Mouse (Mus musculus) frontal cortex, adult (tissue): ENCODE measurements around the gene Ccer2.
A peak's percentile ranks its signal among the peaks of the same experiment; 100 is the strongest.

Source experiments
- ATAC-seq: cut with Nextera tagmentation; 2 replicates; pipeline ENCODE4 v1.9.2; 2017; ENCODE audit warnings: mild to moderate bottlenecking, moderate library complexity, mixed read lengths; ENCODE audit not compliant: low TSS enrichment

The Ccer2 gene

GRCm38 (mm10) chr7:28756079-28756478, at the start of gene Ccer2:
Ccer2 (plus strand) TSS chr7:28756174.
- ATAC-seq, result peak; percentile 43; the same call in 1 of the 2 replicates

DNA sequence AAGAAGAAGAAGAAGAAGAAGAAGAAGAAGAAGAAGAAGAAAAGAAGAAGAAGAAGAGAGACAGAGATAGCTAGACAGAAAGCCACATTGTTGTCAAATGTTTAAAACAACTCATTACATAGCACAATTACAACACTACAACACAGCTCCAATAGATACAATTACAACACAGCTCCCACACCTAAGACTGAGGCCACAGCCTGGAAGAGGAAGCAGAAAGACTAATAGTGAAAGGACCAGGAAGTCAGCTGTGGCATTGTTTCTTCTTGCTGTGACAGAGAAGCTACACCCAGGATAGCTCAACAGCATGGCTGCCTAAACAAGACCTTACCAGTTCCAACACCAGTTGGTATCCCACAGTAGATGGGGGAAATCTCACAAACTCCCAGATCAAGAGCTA, 46.5 kb upstream of the Ccer2 start:
- ATAC-seq, result no peak

GRCm38 (mm10) chr7:28710962-28711361, 45.0 kb upstream of the Ccer2 start:
- no peak for ATAC-seq

DNA sequence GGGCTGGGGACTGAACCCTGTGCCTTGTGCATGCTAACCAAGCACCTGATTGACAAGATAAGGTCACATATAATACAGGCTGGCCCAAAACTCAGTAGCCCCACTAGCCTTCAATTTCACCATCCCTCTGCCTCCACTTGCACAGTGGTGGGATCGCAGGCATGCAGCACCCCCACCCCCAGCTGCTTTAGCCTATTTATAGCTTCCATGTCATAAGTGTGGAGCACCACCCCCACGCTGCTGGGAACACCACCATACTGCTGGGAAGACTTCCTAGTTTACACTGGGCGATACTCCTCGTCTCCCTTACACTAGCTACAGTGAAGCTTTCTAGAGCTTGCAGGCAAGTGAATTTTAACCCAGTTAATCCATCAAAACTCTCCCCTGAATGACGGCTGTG, 41.3 kb upstream of the Ccer2 start:
- ATAC-seq, result peak; percentile 78; the same call in 1 of the 2 replicates

DNA sequence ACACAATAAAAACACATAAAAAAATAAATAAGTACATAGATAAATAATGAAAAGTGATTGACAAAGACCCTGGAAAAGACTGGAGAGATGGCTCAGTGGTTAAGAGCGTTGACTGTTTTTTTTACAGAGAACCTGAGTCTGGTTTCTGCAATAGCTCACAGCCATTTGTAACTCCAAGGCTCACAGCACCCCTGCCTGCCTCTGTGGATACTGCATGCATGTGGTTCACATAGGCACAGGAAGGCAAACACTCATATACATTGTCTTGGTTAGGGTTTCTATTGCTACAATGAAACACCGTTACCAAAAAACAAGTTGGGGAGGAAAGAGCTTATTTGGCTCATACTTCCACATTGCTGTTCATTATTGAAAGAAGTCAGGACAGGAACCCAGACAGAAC, 40.4 kb upstream of the Ccer2 start:
- ATAC-seq, result no peak

GRCm38 (mm10) chr7:28716590-28717281, 39.2 kb upstream of the Ccer2 start, which contains the start of gene Fbxo17:
Fbxo17 (plus strand) TSS chr7:28716804.
- ATAC-seq, result no peak

DNA sequence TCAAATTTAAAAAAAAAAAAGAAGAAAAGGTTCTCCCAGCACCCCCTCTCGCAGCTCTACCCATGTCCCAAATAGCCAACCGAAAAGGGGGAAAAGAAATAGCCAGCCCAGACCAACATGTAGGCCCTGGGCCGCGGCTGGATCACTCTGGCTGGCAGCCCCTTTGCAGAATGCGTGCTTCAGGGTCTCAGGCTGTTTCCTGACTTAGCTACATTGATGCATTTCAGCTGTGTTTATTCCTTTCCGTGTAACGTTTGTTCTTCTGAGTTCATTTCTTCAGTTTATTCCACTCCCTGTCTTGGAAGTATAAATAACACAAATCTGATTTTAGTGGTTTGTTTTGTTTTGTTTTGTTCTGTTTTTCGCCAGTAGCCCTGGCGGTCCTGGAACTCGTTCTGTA, 38.2 kb upstream of the Ccer2 start:
- ATAC-seq, result no peak

DNA sequence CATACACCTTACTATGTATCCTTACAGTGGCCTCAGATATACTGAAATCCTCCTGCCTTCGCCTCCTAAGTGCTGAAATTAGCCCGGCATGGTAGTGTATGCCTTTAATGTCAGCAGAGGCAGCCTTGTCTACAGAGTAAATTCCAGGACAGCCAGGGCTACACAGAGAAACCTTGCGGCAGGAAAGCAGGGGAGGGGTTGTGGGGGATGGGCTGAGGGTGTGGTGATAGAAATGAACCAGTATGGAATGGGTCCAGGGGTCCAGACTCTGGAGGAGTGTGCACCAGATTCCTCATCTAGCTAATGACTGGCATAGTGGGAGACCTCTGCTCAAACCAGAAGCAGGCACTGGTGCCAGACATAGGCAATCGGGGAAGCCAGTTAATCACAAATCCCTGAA, 36.8 kb upstream of the Ccer2 start:
- ATAC-seq, result no peak

DNA sequence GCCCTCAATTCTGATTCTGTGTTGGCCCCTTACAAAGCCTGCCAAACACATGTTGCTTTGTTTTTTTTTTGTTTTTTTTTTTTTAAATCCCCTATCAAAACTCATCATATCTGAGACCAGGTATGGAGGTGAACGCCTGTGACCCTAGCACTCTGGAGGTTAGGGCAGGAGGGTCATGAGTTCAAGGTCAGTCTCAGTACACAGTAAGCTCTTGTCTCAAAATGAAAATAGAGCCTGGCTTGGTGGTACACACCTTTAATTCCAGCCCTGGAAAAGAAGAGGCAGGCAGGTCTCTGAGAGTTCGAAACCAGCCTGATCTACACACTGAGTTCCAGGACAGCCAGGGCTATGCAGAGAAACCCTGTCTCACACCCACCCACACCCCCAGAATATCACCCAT, 36.3 kb upstream of the Ccer2 start:
- no peak for ATAC-seq

DNA sequence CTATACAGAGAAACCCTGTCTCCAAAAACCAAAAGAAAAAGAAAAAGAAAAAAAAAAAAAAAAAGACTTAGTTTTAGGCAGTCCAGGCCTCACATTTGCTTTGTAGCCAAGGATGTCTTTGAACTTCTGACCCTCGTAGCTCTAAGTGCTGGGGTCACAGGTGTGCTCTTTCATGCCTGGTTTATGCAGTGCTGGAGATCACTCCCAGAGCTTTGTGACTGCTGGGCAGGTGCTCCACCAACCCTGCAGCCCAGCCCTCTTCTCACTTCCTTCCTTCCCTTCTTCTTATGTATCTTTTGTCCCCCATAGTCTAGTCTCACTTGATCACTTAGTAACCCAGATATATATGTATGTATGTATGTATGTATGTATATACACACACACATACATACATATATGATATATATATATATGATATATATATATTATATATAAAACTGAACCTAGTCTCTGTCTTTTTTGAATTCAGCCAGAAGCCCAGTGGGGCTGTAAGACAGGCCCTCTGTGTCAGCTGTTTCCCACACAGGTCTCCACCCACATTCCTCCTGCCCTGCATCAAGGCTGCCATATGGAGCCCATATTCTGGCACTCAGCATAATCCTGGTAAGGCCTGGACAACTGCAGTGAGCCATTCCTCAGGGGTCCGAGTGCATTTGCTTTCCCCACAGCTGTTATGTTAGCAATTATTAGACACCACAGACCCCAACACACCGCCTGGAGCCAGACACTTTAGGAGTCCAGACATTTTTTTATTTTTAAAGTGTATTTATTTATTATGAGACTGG, 35.0 kb upstream of the Ccer2 start:
- no peak for ATAC-seq

DNA sequence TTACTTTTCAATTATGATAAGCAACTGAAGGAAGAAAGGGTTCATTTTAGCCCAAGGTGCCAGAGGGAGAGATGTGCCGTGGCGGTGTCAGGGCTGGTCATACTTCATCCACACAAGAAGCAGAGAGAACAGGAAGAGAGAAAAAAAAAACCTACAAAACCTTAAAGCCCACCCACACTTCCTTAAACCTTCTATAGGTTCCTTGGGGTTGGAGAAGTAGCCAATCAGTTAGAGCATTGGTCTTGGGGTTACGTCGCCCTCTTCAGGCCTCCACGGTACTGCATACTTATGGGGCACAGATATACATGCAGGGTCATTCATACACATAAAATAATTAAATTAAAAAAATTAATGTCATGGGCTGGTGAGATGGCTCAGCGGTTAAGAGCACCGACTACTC, 33.9 kb upstream of the Ccer2 start:
- no peak for ATAC-seq

DNA sequence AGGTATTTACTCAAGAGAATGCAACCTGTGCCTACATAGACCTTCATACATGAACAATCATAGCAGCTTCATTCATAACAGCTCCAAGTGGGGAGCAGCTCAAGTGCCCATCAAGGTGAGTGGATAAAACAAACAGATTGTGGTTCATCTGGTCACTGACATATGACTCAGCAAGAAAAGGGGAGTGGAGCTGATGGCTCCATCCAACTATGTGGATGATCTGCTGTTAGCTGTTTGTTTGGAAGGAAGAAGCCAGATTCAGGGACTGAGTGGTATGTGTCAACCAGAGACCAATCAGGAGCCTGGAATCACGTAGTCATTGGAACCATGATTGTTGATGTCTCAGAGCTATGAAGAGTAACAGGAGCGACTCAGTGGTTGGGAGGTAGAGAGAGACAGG, 31.4 kb upstream of the Ccer2 start:
- ATAC-seq, result no peak

GRCm38 (mm10) chr7:28726600-28726999, 29.4 kb upstream of the Ccer2 start:
- ATAC-seq, result peak; percentile 85

DNA sequence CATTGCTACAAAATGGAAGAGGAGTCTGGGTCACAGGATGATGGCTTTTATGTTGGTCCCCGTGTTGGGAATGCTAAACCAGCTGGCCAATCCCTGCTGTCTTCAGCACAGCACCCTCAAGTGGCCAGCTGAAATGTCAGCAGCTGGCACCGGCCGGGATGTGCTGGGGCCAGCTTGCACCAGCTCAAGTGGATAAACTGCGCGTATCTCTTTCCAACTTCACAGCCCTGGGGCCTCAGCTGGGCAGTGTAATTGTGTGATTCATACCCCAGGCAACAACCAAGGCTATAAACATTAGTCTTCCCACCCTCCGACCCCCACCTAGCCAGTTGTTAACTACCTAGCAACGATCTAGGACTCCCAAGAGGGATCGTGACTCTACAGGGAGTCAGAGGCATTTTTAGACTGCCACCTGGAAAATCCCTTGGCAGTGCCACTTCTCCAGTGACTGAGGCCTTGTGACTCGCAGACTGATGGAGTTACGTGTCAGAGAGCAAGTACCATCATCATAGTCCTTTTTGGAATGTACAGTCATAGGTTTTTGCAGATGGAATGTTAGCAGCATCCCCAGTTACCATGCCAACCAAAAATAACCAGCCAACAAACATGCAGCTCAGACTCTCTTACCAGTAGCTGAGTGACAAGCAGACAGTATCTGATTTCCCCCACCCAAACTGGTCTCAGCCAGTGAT, 28.2 kb upstream of the Ccer2 start:
- ATAC-seq, result peak; percentile 53

DNA sequence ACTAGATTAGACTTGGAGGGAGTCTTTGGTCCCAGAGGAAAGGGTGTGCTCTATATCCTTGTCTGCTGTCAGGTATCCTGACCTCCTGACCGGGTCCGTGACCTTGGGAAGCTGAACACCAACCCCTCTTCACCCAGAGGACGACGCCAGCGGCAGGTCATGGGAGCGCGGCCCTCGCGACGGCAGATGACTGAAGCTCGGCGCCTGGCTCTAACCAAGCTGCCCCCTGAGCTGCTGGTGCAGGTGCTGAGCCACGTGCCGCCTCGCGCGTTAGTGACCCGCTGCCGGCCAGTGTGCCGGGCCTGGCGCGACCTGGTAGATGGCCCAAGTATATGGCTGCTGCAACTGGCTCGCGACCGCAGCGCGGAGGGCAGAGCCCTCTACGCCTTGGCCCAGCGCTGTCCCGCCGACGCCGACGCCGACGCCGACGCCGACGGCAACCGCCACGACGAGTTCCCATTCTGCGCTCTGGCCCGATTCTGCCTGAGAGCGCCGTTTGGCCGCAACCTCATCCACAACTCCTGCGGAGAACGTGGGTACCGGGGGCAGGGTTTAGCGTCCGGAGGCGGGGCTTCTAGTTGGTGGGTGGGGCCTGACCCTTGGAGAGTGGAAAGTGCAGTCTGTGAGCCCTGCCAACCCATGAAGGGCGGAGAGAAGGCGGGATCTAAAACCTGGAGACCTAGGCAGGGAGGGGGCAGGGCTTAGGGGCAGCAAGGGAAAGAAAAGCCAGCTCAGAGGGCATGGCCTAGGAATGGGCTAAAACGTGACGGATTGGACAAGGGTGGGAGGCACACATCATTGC, 23.4 kb upstream of the Ccer2 start:
- ATAC-seq, result 0 out of 2 replicates have a peak, but pooled peaks have one; percentile 18

- ATAC-seq, result no peak
These were observed 22.8 kb upstream of the Ccer2 start for GRCm38 (mm10) chr7:28733211-28733610.

DNA sequence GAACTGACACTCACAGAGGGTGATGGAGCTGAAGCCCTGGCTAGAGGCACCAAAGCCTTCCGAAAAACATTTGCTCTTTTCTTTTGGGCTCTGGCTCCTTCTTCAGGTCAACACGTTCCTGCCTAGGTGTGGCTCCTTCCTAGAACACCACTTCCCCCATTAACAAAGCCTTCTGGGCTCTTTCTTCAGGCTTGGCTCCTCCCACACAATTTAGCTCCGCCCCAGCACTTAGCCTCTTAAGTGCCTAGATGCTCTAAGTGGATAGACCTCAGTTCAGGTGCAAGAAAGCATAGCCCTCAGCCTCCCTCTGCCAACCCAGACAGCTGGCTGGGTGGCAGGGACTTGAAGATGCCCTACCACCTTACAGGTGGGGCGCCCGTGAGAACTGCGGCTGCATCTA, 20.3 kb upstream of the Ccer2 start:
- ATAC-seq, result no peak

DNA sequence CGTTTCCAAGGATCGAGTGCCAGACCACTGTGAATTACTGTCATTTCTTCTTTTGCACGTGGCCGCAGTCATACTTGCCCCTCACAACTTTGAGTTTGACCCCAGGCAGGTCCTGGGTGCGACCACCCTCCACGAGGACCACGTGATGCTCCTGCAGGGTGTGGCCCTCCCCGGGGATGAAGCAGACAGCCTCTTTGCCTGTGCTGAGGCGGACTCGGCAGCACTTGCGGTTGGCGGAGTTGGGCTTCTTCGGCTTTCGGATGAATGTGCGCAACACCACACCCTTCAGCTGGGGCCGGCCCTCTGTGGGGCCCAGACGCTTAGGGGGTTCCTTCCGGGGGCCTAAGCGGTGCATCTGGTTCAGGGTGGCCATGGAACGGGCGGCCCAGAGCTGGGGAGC, 16.1 kb upstream of the Ccer2 start:
- ATAC-seq, result no peak

GRCm38 (mm10) chr7:28740949-28741348, 15.0 kb upstream of the Ccer2 start:
- no peak for ATAC-seq

- peak; percentile 10; the same call in 1 of the 2 replicates for ATAC-seq
These were observed 14.6 kb upstream of the Ccer2 start for GRCm38 (mm10) chr7:28741368-28741708.

DNA sequence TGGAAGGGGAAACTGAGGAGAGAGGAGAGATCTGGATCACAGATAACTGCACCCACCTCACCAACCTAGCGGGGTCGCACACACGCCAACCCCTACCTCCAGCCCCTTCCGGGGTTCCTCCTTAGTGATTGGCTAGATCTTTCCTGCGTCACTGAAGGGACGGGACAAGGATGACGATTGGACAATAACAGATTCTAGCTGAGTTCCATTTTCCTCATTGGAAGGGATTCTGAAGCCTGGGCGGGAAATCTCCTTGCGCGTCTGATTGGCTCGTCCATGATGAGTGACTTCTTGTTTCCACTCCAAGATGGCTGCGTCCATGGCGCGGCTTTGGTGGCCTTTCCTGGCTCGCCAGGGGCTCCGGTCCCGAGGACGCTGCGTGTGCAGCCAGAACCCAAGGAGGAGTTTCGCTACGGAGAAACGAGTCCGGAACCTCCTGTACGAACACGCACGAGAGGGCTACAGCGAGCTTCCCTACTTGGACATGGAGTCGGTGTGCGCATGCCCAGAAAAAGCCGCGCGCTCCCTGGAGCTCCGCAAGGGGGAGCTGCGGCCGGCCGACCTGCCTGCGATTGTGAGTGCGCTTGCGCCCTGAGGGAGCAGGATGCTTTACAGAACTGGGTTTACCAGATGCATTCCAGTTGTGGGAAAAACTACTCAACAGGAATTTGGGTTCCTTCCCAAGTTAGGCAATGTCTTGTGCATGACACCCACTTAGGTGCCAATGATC, 14.1 kb upstream of the Ccer2 start, which contains the start of the genes Mrps12 and Sars2:
TSS of gene Mrps12 (minus strand) at position 112 of the 730 bp plus-strand sequence.
TSS of gene Sars2 (plus strand) at position 284 of the 730 bp plus-strand sequence.
- ATAC-seq, result peak; percentile 97
